Mouse (Mus musculus): ENCODE measurements at regions not wholly inside any gene's neighbourhood (a gene's known extent, or its start where the extent isn't known, plus 50 kb on each side); places are given as distances from the start of the nearest gene placed in this dataset.

DNA sequence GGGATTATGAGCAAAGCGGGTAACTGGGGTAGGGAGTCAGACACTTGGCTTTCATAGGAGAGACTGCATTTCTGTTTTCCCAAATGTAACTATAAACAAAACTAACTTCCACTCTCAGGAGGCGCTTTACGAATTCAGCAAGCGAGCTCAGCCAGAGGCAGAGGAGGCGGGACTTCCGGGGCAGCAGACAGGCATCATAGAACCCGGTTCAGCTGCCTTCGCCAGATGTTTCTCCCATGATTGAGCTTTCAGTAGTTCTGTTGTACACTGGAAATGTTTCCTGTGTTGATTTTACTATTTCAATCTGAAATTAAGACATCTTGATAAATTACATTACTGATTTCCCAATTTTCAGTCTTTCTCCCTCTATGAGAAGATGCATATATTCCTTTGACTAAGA is 92.9 kb downstream of the Zfp365 start:
- TF ChIP-seq CTCF (IDR thresholded peaks at IDR 0.05; ENCODE audit: low read depth) (no peak), EP300 (IDR thresholded peaks at IDR 0.05; ENCODE audit: low read depth) (no peak)

Data from liver, embryonic 14.5 days (tissue).